Mouse (Mus musculus) right cerebral cortex, adult 2 months (tissue): ENCODE results near the gene Sorcs3.

Experiments
- DNase-seq, 2 experiments: peaks; one replicate each; pipeline ENCODE4 v3.0.0; 2021 to 2022; ENCODE audit warnings: low spot score in 2 of 2

Sorcs3 gene

GRCm38 (mm10) chr19:48283217-48283616 is 77.4 kb downstream of the Sorcs3 start:
- DNase-seq, result no peak

- peak; percentile 51 to 67 for DNase-seq
Observed at GRCm38 (mm10) chr19:48285602-48286225, 79.9 kb downstream of the Sorcs3 start.

- DNase-seq, result no peak
Observed at GRCm38 (mm10) chr19:48294251-48294650, 88.4 kb downstream of the Sorcs3 start.

- no peak for DNase-seq
Observed at GRCm38 (mm10) chr19:48298384-48298783, 92.6 kb downstream of the Sorcs3 start.

GRCm38 (mm10) chr19:48300440-48301231 is 94.8 kb downstream of the Sorcs3 start:
- no peak for DNase-seq

GRCm38 (mm10) chr19:48301300-48301699 is 95.5 kb downstream of the Sorcs3 start:
- no peak for DNase-seq

GRCm38 (mm10) chr19:48308341-48308740 is 102.5 kb downstream of the Sorcs3 start:
- DNase-seq, result no peak

GRCm38 (mm10) chr19:48309531-48310337 is 103.9 kb downstream of the Sorcs3 start:
- no peak for DNase-seq

GRCm38 (mm10) chr19:48310338-48310710 is 104.5 kb downstream of the Sorcs3 start:
- DNase-seq, result no peak

- no peak for DNase-seq
Observed at GRCm38 (mm10) chr19:48313776-48314175, 108.0 kb downstream of the Sorcs3 start.

- no peak for DNase-seq
Observed at GRCm38 (mm10) chr19:48327115-48327514, 121.3 kb downstream of the Sorcs3 start.

- DNase-seq, result no peak
Observed at GRCm38 (mm10) chr19:48328171-48328570, 122.3 kb downstream of the Sorcs3 start.

GRCm38 (mm10) chr19:48331640-48332039 is 125.8 kb downstream of the Sorcs3 start:
- no peak for DNase-seq

GRCm38 (mm10) chr19:48333085-48333484 is 127.3 kb downstream of the Sorcs3 start:
- no peak for DNase-seq

- no peak for DNase-seq
Observed at GRCm38 (mm10) chr19:48337461-48337860, 131.6 kb downstream of the Sorcs3 start.

- DNase-seq, result no peak
Observed at GRCm38 (mm10) chr19:48338098-48338497, 132.3 kb downstream of the Sorcs3 start.

- no peak for DNase-seq
Observed at GRCm38 (mm10) chr19:48342770-48343169, 136.9 kb downstream of the Sorcs3 start.

- DNase-seq, result no peak
Observed at GRCm38 (mm10) chr19:48343442-48343841, 137.6 kb downstream of the Sorcs3 start.

- no peak for DNase-seq
Observed at GRCm38 (mm10) chr19:48347116-48347515, 141.3 kb downstream of the Sorcs3 start.

GRCm38 (mm10) chr19:48356806-48357205 is 151.0 kb downstream of the Sorcs3 start:
- DNase-seq, result no peak

GRCm38 (mm10) chr19:48362167-48362566 is 156.3 kb downstream of the Sorcs3 start:
- no peak for DNase-seq

GRCm38 (mm10) chr19:48368056-48368455 is 162.2 kb downstream of the Sorcs3 start:
- peak; percentile 70 to 76 for DNase-seq
